Mouse (Mus musculus) A20 (cell line): ENCODE measurements around the gene Mtx1.
"Not testable (repeated sequence)": the region's sequence is repeated elsewhere in the genome, so short reads cannot be mapped to it uniquely, and the experiment has no call there.

Source experiments
- DNase-seq: peaks from one replicate; pipeline ENCODE4 v3.0.0-alpha.2; 2011; ENCODE audit warnings: low read depth, low spot score

The Mtx1 gene

GRCm38 (mm10) chr3:89183058-89183958 lies 43.6 kb downstream of the Mtx1 start, which contains the start of gene Fam189b:
Fam189b (plus strand) TSS chr3:89183143.
- DNase-seq, result no peak

- no peak for DNase-seq
Observed at GRCm38 (mm10) chr3:89182531-89183057, 44.3 kb downstream of the Mtx1 start.

GRCm38 (mm10) chr3:89181749-89182500 lies 45.0 kb downstream of the Mtx1 start:
- no peak for DNase-seq

GRCm38 (mm10) chr3:89179056-89179455 lies 47.8 kb downstream of the Mtx1 start:
- DNase-seq, result no peak

GRCm38 (mm10) chr3:89178107-89178385 lies 48.8 kb downstream of the Mtx1 start:
- peak; percentile 49 for DNase-seq

GRCm38 (mm10) chr3:89177242-89178106 lies 49.4 kb downstream of the Mtx1 start, which contains the start of gene Scamp3:
Scamp3 (plus strand) TSS chr3:89177473.
- peak; percentile 97 for DNase-seq

- no peak for DNase-seq
Observed at GRCm38 (mm10) chr3:89176421-89176820, 50.5 kb downstream of the Mtx1 start.

- DNase-seq, result no peak
Observed at GRCm38 (mm10) chr3:89175544-89175943, 51.3 kb downstream of the Mtx1 start.

GRCm38 (mm10) chr3:89174844-89175243 lies 52.0 kb downstream of the Mtx1 start:
- no peak for DNase-seq

- no peak for DNase-seq
Observed at GRCm38 (mm10) chr3:89166945-89167344, 59.9 kb downstream of the Mtx1 start.

GRCm38 (mm10) chr3:89165268-89165870 lies 61.5 kb downstream of the Mtx1 start:
- DNase-seq, result no peak

- DNase-seq, result peak; percentile 96
Observed at GRCm38 (mm10) chr3:89164506-89165267, 62.2 kb downstream of the Mtx1 start, which contains the start of gene Clk2. Clk2 (plus strand) TSS chr3:89164795.

- DNase-seq, result peak; percentile 67
Observed at GRCm38 (mm10) chr3:89163643-89164245, 63.1 kb downstream of the Mtx1 start.

GRCm38 (mm10) chr3:89163123-89163522 lies 63.8 kb downstream of the Mtx1 start:
- peak; percentile 30 for DNase-seq

- peak; percentile 42 for DNase-seq
Observed at GRCm38 (mm10) chr3:89161786-89162185, 65.1 kb downstream of the Mtx1 start.

- DNase-seq, result not testable (repeated sequence)
Observed at GRCm38 (mm10) chr3:89161207-89161606, 65.7 kb downstream of the Mtx1 start.

GRCm38 (mm10) chr3:89159616-89160344 lies 67.1 kb downstream of the Mtx1 start, which contains the start of gene Hcn3:
Hcn3 (minus strand) TSS chr3:89160196.
- peak; percentile 92 for DNase-seq

GRCm38 (mm10) chr3:89159211-89159610 lies 67.7 kb downstream of the Mtx1 start:
- DNase-seq, result peak; percentile 52
